ENCODE assay signal across 24 mouse cellular contexts in genomic region chr17:83487762-83488161, GRCm38 (mm10).
"Had no signal": no experiment of that assay in that cellular context is flagged by ENCODE, and none has a peak within 500 bp of the region (broad histone marks: within the 10 kb centered on the region; RNA-seq: fewer than 3 reads in every experiment).

No protein-coding gene starts in this region.

- H3K4me3 ChIP-seq: layer of hippocampus, adult 2 months; limb, embryonic 10.5 days; limb, embryonic 13.5 days; liver, embryonic 12.5 days; liver, embryonic 15.5 days; lung, embryonic 15.5 days; megakaryocyte, embryonic 14.5 days; midbrain, embryonic 12.5 days; myocyte; neural tube, embryonic 13.5 days had no signal

- H3K9ac ChIP-seq: limb, embryonic 13.5 days; liver, embryonic 12.5 days; liver, embryonic 15.5 days; lung, embryonic 15.5 days; midbrain, embryonic 12.5 days; neural tube, embryonic 13.5 days had no signal

- H3K4me2 ChIP-seq: limb, embryonic 13.5 days; liver, embryonic 12.5 days; liver, embryonic 15.5 days; lung, embryonic 15.5 days; midbrain, embryonic 12.5 days; neural tube, embryonic 13.5 days had no signal

- H3K9me3 ChIP-seq: liver, embryonic 15.5 days; lung, embryonic 15.5 days had no signal

- DNase-seq: layer of hippocampus, adult 9-11 months; liver; lung, adult 18-20 months; lung, postnatal 10 days; lung, postnatal 36 days; right cerebral cortex, adult 18-20 months; right cerebral cortex, postnatal 14 days; right cerebral cortex, postnatal 4 days; thymus, adult 2 months; thymus, postnatal 14 days; thymus, postnatal 4 days had no signal

- ATAC-seq: intestine, postnatal 0 days; liver, embryonic 12.5 days had no signal

- H3K27me3 ChIP-seq: limb, embryonic 13.5 days; liver, embryonic 12.5 days; liver, embryonic 15.5 days; lung, embryonic 15.5 days; megakaryocyte, embryonic 14.5 days; midbrain, embryonic 12.5 days; neural tube, embryonic 13.5 days had no signal

- H3K4me1 ChIP-seq: limb, embryonic 13.5 days; liver, embryonic 12.5 days; liver, embryonic 15.5 days; lung, embryonic 15.5 days; midbrain, embryonic 12.5 days had no signal

- H3K27ac ChIP-seq: kidney, postnatal 0 days; layer of hippocampus, adult 2 months; limb, embryonic 10.5 days; limb, embryonic 13.5 days; liver, embryonic 12.5 days; liver, embryonic 15.5 days; lung, embryonic 15.5 days; midbrain, embryonic 12.5 days; neural tube, embryonic 13.5 days; stomach, postnatal 0 days had no signal

- H3K36me3 ChIP-seq: liver, embryonic 15.5 days; lung, embryonic 15.5 days had no signal
